Mouse (Mus musculus) intestine, embryonic 15.5 days (tissue): ENCODE data around the gene Purb. TPM values are rescaled to one million over a fixed set of nuclear protein-coding genes. Genes with fewer than 3 reads are reported as not detected.
"Not testable (repeated sequence)": the region's sequence is repeated elsewhere in the genome, so short reads cannot be mapped to it uniquely, and the experiment has no call there.

Experiments used
- ATAC-seq: fragments of 200-750 bp; cut with Nextera tagmentation; 2 replicates; pipeline ENCODE4 v1.8.0; 2017; ENCODE audit warnings: moderate TSS enrichment, moderate library complexity
- H3K27ac ChIP-seq: fragments of 300-500 bp; sonication (generic); 2 replicates; pipeline ENCODE4 v1.5.1; 2015; ENCODE audit warnings: mild to moderate bottlenecking, inconsistent platforms
- H3K27me3 ChIP-seq: fragments of 300-500 bp; sonication (generic); replicated peaks from 2 replicates; pipeline ENCODE4 v1.6.1; 2015; ENCODE audit warnings: inconsistent platforms
- H3K36me3 ChIP-seq: fragments of 300-500 bp; sonication (generic); 2 replicates; pipeline ENCODE4 v1.6.1; 2015; ENCODE audit warnings: inconsistent platforms
- H3K4me1 ChIP-seq: fragments of 300-500 bp; sonication (generic); replicated peaks from 2 replicates; pipeline ENCODE4 v1.6.1; 2015; ENCODE audit warnings: inconsistent platforms
- H3K4me2 ChIP-seq: fragments of 300-500 bp; sonication (generic); replicated peaks from 2 replicates; pipeline ENCODE4 v1.6.1; 2015; ENCODE audit warnings: mild to moderate bottlenecking, inconsistent platforms
- H3K4me3 ChIP-seq: fragments of 300-500 bp; sonication (generic); replicated peaks from 2 replicates; pipeline ENCODE4 v1.5.1; 2015; ENCODE audit warnings: inconsistent platforms
- H3K9ac ChIP-seq: fragments of 300-500 bp; sonication (generic); 2 replicates; pipeline ENCODE4 v1.6.1; 2015; ENCODE audit warnings: inconsistent platforms
- H3K9me3 ChIP-seq: fragments of 300-500 bp; sonication (generic); 2 replicates; pipeline ENCODE4 v1.6.1; 2016; ENCODE audit warnings: inconsistent platforms
- WGBS: fragments of 180-500 bp; shearing (Covaris S2); methylation state at CpG from one replicate; pipeline ENCODE4 v1.1.7; 2015; 5-methylcytosine and 5-hydroxymethylcytosine counted together
- polyA plus RNA-seq: library from polyadenylated mRNA; unstranded; fragments of >200 nt; fragmentation: Nextera tagmentation; extraction: Ambion mirVana; gene quantifications from 2 replicates; pipeline ENCODE4 v1.2.1, GENCODE M21; 2015

Purb gene
- polyA plus RNA-seq, 1 experiment from 2014 or later: 28.8 TPM

DNA sequence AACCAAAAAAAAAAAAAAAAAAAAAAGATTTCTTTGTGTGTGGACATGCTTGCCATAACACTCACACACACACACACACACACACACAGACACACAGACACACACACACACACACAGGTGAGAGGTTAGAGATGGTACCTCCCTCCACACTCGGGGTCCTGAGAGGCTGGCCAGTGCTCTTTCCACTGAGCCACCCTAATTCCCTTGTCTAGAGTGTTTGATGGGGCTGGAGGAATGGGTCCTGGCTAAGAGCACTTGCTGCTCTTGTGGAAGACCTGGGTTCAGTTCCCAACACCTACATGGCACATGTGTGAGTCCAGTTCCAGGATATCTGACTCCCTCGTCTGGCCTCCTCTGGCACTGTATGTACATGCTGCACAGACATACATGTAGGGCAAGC lies 38.0 kb downstream of the Purb start:
- 83% methylated on average over 2 of the region's 2 CpGs for WGBS
- Histone ChIP-seq H3K9me3 (no peaks in the 10 kb centered on the region), H3K4me2 (no peak overlapping the region), H3K4me1 (no peaks in the 10 kb centered on the region), H3K27me3 (no peaks in the 10 kb centered on the region), H3K4me3 (no peak overlapping the region), H3K36me3 (peaks cover 10% of the 10 kb centered on the region), H3K9ac (no peak overlapping the region), H3K27ac (no peak overlapping the region)
- ATAC-seq: no peak

GRCm38 (mm10) chr11:6436442-6436841 lies 39.3 kb downstream of the Purb start:
- H3K4me3 ChIP-seq: no peak overlapping the region
- no peak overlapping the region for H3K27ac ChIP-seq
- ATAC-seq: no peak
- 74% methylated on average over 8 of the region's 8 CpGs for WGBS
- H3K4me2 ChIP-seq: no peak overlapping the region
- H3K9me3 ChIP-seq: no peaks in the 10 kb centered on the region
- H3K36me3 ChIP-seq: peaks cover 15% of the 10 kb centered on the region
- no peak overlapping the region for H3K9ac ChIP-seq
- H3K4me1 ChIP-seq: no peaks in the 10 kb centered on the region
- H3K27me3 ChIP-seq: no peaks in the 10 kb centered on the region

- Histone ChIP-seq H3K9me3 (no peaks in the 10 kb centered on the region), H3K4me3 (no peak overlapping the region), H3K4me2 (no peak overlapping the region), H3K27ac (no peak overlapping the region), H3K4me1 (no peaks in the 10 kb centered on the region), H3K36me3 (peaks cover 32% of the 10 kb centered on the region), H3K27me3 (no peaks in the 10 kb centered on the region), H3K9ac (no peak overlapping the region)
- ATAC-seq: no peak
- 92% methylated on average over 7 of the region's 7 CpGs for whole genome bisulfite sequencing
Observed at GRCm38 (mm10) chr11:6430186-6430585, 45.5 kb downstream of the Purb start.

- H3K36me3 ChIP-seq: peaks cover 27% of the 10 kb centered on the region
- no peak for ATAC-seq
- peaks cover 3% of the 10 kb centered on the region; the same call in 1 of the 2 replicates for H3K4me1 ChIP-seq
- H3K9ac ChIP-seq: no peak overlapping the region
- H3K4me3 ChIP-seq: no peak overlapping the region
- 0 out of 2 replicates have a peak overlapping the region, but pooled peaks have one; percentile 27 for H3K27ac ChIP-seq
- no peaks in the 10 kb centered on the region for H3K27me3 ChIP-seq
- no peak overlapping the region for H3K4me2 ChIP-seq
- H3K9me3 ChIP-seq: no peaks in the 10 kb centered on the region
- 75% methylated on average over 2 of the region's 2 CpGs for WGBS
Observed at GRCm38 (mm10) chr11:6420722-6421350, 54.9 kb downstream of the Purb start.

GRCm38 (mm10) chr11:6420283-6420703 lies 55.4 kb downstream of the Purb start:
- 15% methylated on average over 1 of the region's 1 CpGs for WGBS
- H3K4me3 ChIP-seq: no peak overlapping the region
- H3K4me2 ChIP-seq: no peak overlapping the region
- H3K27ac ChIP-seq: no peak overlapping the region
- no peaks in the 10 kb centered on the region for H3K9me3 ChIP-seq
- ATAC-seq: no peak
- no peak overlapping the region for H3K9ac ChIP-seq
- no peaks in the 10 kb centered on the region for H3K27me3 ChIP-seq
- H3K4me1 ChIP-seq: peaks cover 3% of the 10 kb centered on the region; the same call in 1 of the 2 replicates
- H3K36me3 ChIP-seq: peaks cover 24% of the 10 kb centered on the region

DNA sequence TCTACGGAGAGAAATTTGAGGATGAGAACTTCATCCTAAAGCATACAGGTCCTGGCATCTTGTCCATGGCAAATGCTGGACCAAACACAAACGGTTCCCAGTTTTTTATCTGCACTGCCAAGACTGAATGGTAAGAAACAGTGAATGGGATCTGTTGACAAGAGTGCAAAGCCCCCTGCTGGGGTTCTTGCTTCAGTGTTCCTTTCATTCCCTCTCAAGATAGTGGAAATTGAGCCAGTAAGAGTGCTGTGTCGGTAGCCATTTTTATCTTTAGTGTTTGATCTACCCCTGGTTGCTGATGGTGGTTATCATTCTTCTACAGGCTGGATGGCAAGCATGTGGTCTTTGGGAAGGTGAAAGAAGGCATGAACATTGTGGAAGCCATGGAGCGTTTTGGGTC lies 56.6 kb downstream of the Purb start:
- Histone ChIP-seq H3K36me3 (peaks cover 20% of the 10 kb centered on the region), H3K4me1 (peaks cover 10% of the 10 kb centered on the region; the same call in 1 of the 2 replicates)
- not testable (repeated sequence) for H3K4me3 ChIP-seq, H3K9ac ChIP-seq, H3K9me3 ChIP-seq, ATAC-seq, H3K27me3 ChIP-seq, H3K27ac ChIP-seq, H3K4me2 ChIP-seq
- WGBS: 76% methylated on average over 4 of the region's 4 CpGs

GRCm38 (mm10) chr11:6418751-6419150 lies 57.0 kb downstream of the Purb start:
- WGBS: 80% methylated on average over 5 of the region's 5 CpGs
- Histone ChIP-seq H3K4me3 (no peak overlapping the region), H3K4me1 (peaks cover 10% of the 10 kb centered on the region; the same call in 1 of the 2 replicates), H3K9me3 (no peaks in the 10 kb centered on the region), H3K36me3 (peaks cover 17% of the 10 kb centered on the region), H3K9ac (no peak overlapping the region), H3K27ac (no peak overlapping the region), H3K27me3 (no peaks in the 10 kb centered on the region), H3K4me2 (no peak overlapping the region)
- no peak for ATAC-seq

Other genes starting within 250 kb of the Purb start
- gene Npc1l1, start 245.8 kb downstream of the Purb start, polyA plus RNA-seq: 10.3 and 13.8 TPM in 2 replicates
- 100 and 106 TPM in 2 replicates for gene Ddx56, start 208.1 kb downstream of the Purb start, polyA plus RNA-seq
- 129 and 137 TPM in 2 replicates for gene Tmed4, start 201.0 kb downstream of the Purb start, polyA plus RNA-seq
- 134 and 144 TPM in 2 replicates for gene Ogdh, start 184.3 kb downstream of the Purb start, polyA plus RNA-seq
- gene Zmiz2, start 86.8 kb downstream of the Purb start, polyA plus RNA-seq: 9.2 and 10.9 TPM in 2 replicates
- gene Ppia, start 60.5 kb downstream of the Purb start, polyA plus RNA-seq: 5,895 and 6,298 TPM in 2 replicates
- gene H2afv, start 31.5 kb downstream of the Purb start, polyA plus RNA-seq: 424 and 429 TPM in 2 replicates
- gene Myo1g, start 45.0 kb upstream of the Purb start, polyA plus RNA-seq: 1.8 and 1.9 TPM in 2 replicates
- gene Ccm2, start 71.0 kb upstream of the Purb start, polyA plus RNA-seq: 73.8 and 76.9 TPM in 2 replicates
- 6.2 and 6.3 TPM in 2 replicates for gene Nacad, start 130.1 kb upstream of the Purb start, polyA plus RNA-seq
- 56.3 and 57.6 TPM in 2 replicates for gene Tbrg4, start 150.2 kb upstream of the Purb start, polyA plus RNA-seq
- not detected in 2 replicates for gene Wap, start 162.7 kb upstream of the Purb start, polyA plus RNA-seq
- gene Ramp3, start 182.6 kb upstream of the Purb start, polyA plus RNA-seq: 5.4 and 6.1 TPM in 2 replicates